Mouse (Mus musculus): ENCODE measurements around the gene Gata5. TPM values are rescaled to one million over a fixed set of nuclear protein-coding genes. Genes with fewer than 3 reads are reported as not detected.
A peak's percentile ranks its signal among the peaks of the same experiment; 100 is the strongest.

The Gata5 gene
- total and polyA plus RNA-seq, 3 experiments: not detected

DNA sequence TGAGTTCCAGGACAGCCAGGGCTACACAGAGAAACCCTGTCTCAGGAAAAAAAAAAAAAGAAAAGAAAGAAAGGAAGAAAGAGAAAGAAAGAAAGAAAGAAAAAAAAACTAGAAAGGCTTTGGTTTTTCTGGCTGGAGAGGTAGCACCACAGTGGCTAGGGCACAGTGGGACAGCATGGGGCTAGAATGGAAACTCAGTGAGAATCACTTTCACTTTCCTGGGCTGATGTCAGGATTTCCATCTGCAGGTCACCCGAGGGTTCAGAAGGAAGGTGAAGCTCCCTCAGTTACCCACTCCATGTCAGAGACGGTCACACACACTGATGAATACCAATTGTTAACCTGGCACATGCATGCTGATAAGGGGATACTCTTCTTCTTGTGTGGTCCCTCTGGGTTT, 26.8 kb downstream of the Gata5 start:
- Histone ChIP-seq H3K27me3 (replicated peaks) (peaks cover 21% of the 10 kb centered on the region), H3K4me2 (ENCODE audit: insufficient read depth, low read depth, poor library complexity, severe bottlenecking) (no peak overlapping the region), H3K36me3 (replicated peaks in 1 of 2; ENCODE audit: control insufficient read depth in 1 of 2, insufficient read depth in 1 of 2, low read length in 1 of 2) (no peaks in the 10 kb centered on the region), H3K9ac (ENCODE audit: insufficient read depth, low read depth) (no peak overlapping the region), H3K4me3 (replicated peaks in 1 of 3; ENCODE audit: low read depth in 2 of 3, low read length in 2 of 3, poor library complexity in 1 of 3) (no peak overlapping the region), H3K4me1 (ENCODE audit: control insufficient read depth in 1 of 2, insufficient read depth in 2 of 2) (peaks cover 8 to 34% of the 10 kb centered on the region in 2 experiments), H3K79me2 (replicated peaks; ENCODE audit: control insufficient read depth, extremely low read depth, insufficient read depth, poor library complexity, severe bottlenecking) (no peaks in the 10 kb centered on the region), H3K9me3 (replicated peaks; ENCODE audit: low read length) (no peaks in the 10 kb centered on the region), H3K27ac (ENCODE audit: insufficient read depth, low read depth) (no peak overlapping the region)
- dilution Hi-C loops (cut with MboI; ENCODE audit: extremely low pct_ligation_motif_present, extremely low pct_unique_long_range_greater_than_20kb, low sequenced_read_pairs) (no loop called here), in situ Hi-C loops (cut with MboI; ENCODE audit: low pct_ligation_motif_present, low pct_unique_long_range_greater_than_20kb, low sequenced_read_pairs) (no loop called here)
- no peak for TF ChIP-seq ELF1 (IDR thresholded peaks at IDR 0.05; ENCODE audit: low read depth, low read length)
- 0 out of 2 replicates have a peak, but pooled peaks have one; percentile 16 for TF ChIP-seq MEF2A (IDR thresholded peaks at IDR 0.05; ENCODE audit: borderline replicate concordance, low read depth, low read length)
- TF ChIP-seq BHLHE40 (IDR thresholded peaks at IDR 0.05; ENCODE audit: low read depth, low read length): peak; percentile 92
- TF ChIP-seq IRF4 (IDR thresholded peaks at IDR 0.05; ENCODE audit: low read depth, low read length): peak; percentile 77
- no peak for TF ChIP-seq ZKSCAN1 (IDR thresholded peaks at IDR 0.05; ENCODE audit: borderline replicate concordance, low read depth, low read length)
- 0 out of 2 replicates have a peak, but pooled peaks have one; percentile 30 for TF ChIP-seq MAFK (IDR thresholded peaks at IDR 0.05; ENCODE audit: insufficient replicate concordance, low read length)
- TF ChIP-seq ZNF384 (IDR thresholded peaks at IDR 0.05; ENCODE audit: low read depth, low read length): peak; percentile 70
- TF ChIP-seq MAZ (IDR thresholded peaks at IDR 0.05; ENCODE audit: low read depth, low read length): 0 out of 2 replicates have a peak, but pooled peaks have one; percentile 23
- TF ChIP-seq ETS1 (conservative IDR thresholded peaks at IDR 0.05; ENCODE audit: low read depth, low read length): peak; percentile 88
- peak; percentile 76 for TF ChIP-seq JUND (conservative IDR thresholded peaks at IDR 0.05; ENCODE audit: low read depth, low read length)
- TF ChIP-seq USF2 (conservative IDR thresholded peaks at IDR 0.05; ENCODE audit: low read depth, low read length): no peak
- peak; percentile 91 for TF ChIP-seq EP300 (IDR thresholded peaks at IDR 0.05; ENCODE audit: low read length)
- no peak; the same call in 1 of the 2 replicates for TF ChIP-seq NELFE (IDR thresholded peaks at IDR 0.05; ENCODE audit: low read depth, low read length)
- peak; percentile 89 for TF ChIP-seq JUN (IDR thresholded peaks at IDR 0.05; ENCODE audit: insufficient read depth, low read depth, low read length)
- 0 out of 2 replicates have a peak, but pooled peaks have one; percentile 17 for TF ChIP-seq MAX (IDR thresholded peaks at IDR 0.05; ENCODE audit: low read length)
- DNase-seq (ENCODE audit: extremely low read depth): peak; percentile 68

DNA sequence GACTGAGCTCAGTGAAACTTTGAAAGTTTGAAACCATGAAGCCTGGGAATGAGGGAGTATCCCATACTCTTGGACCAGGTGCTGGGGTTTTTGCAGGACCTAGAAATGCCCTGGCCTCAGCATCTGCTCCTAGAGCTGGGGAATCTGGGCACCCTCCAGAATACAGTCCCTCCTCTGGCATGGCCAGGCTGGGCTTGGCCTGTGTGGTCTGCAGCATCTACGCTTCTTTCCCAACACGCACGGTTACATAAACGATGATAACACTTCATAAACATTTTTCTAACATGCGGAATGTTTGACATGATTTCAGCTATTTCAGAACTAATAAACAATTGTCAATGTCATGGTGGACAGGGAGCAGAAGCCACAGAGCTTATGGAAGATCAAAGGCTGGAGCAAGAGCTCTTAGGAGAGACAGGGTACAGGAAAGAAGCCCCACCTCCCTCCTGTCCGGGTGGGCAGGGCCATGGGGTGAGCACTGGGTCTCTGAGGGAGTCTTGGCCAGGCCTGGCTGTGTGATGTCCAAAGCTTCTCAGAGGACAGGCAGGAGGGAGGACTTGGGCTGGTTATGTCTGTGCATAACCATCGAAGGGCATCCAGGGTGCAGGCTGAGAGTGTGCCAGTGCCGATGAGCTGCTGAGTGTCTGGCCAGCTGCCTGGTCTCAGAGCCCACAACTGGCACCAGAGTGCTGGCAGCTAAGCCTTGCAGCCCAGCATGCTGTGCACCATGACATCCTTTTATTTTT, 27.9 kb downstream of the Gata5 start:
- no peak overlapping the region for H3K4me3 ChIP-seq (replicated peaks in 1 of 3; ENCODE audit: low read depth in 2 of 3, low read length in 2 of 3, poor library complexity in 1 of 3)
- no peak overlapping the region for H3K27ac ChIP-seq (ENCODE audit: insufficient read depth, low read depth)

More for the DNA sequence above, 27.9 kb downstream of the Gata5 start:
- Histone ChIP-seq H3K9me3 (replicated peaks; ENCODE audit: low read length) (no peaks in the 10 kb centered on the region), H3K36me3 (replicated peaks in 1 of 2; ENCODE audit: control insufficient read depth in 1 of 2, insufficient read depth in 1 of 2, low read length in 1 of 2) (no peaks in the 10 kb centered on the region), H3K4me2 (ENCODE audit: insufficient read depth, low read depth, poor library complexity, severe bottlenecking) (no peak overlapping the region), H3K9ac (ENCODE audit: insufficient read depth, low read depth) (no peak overlapping the region), H3K79me2 (replicated peaks; ENCODE audit: control insufficient read depth, extremely low read depth, insufficient read depth, poor library complexity, severe bottlenecking) (no peaks in the 10 kb centered on the region), H3K4me1 (ENCODE audit: control insufficient read depth in 1 of 2, insufficient read depth in 2 of 2) (peaks cover 8 to 35% of the 10 kb centered on the region in 2 experiments), H3K27me3 (replicated peaks) (peaks cover 18% of the 10 kb centered on the region)
- TF ChIP-seq MAX (IDR thresholded peaks at IDR 0.05; ENCODE audit: low read length): no peak
- TF ChIP-seq RCOR1 (conservative IDR thresholded peaks at IDR 0.05; ENCODE audit: low read depth, low read length): no peak
- TF ChIP-seq ZNF384 (IDR thresholded peaks at IDR 0.05; ENCODE audit: low read depth, low read length): no peak
- no peak for TF ChIP-seq IRF4 (IDR thresholded peaks at IDR 0.05; ENCODE audit: low read depth, low read length)
- dilution Hi-C loops (cut with MboI; ENCODE audit: extremely low pct_ligation_motif_present, extremely low pct_unique_long_range_greater_than_20kb, low sequenced_read_pairs): no loop called here
- in situ Hi-C loops (cut with MboI; ENCODE audit: low pct_ligation_motif_present, low pct_unique_long_range_greater_than_20kb, low sequenced_read_pairs): no loop called here
- no peak for DNase-seq (ENCODE audit: extremely low read depth)
